Mouse (Mus musculus) forebrain, embryonic 13.5 days (tissue): ENCODE measurements around the gene Npr1. TPM values are rescaled to one million over a fixed set of nuclear protein-coding genes. Genes with fewer than 3 reads are reported as not detected.
A peak's percentile ranks its signal among the peaks of the same experiment; 100 is the strongest.

Experiments
- ATAC-seq: fragments of 200-750 bp; cut with Nextera tagmentation; 2 replicates; pipeline ENCODE4 v1.8.0; 2017
- H3K27ac ChIP-seq: fragments of 300-500 bp; sonication (generic); 2 replicates; pipeline ENCODE4 v1.5.1; 2015; ENCODE audit warnings: inconsistent platforms, mild to moderate bottlenecking, moderate library complexity
- H3K27me3 ChIP-seq: fragments of 300-500 bp; sonication (generic); 2 replicates; pipeline ENCODE4 v1.6.1; 2015; ENCODE audit warnings: mild to moderate bottlenecking, inconsistent platforms
- H3K36me3 ChIP-seq: fragments of 300-500 bp; sonication (generic); 2 replicates; pipeline ENCODE4 v1.6.1; 2015; ENCODE audit warnings: mild to moderate bottlenecking, inconsistent platforms; ENCODE audit not compliant: poor library complexity, severe bottlenecking
- H3K4me1 ChIP-seq: fragments of 300-500 bp; sonication (generic); 2 replicates; pipeline ENCODE4 v1.6.1; 2015; ENCODE audit warnings: inconsistent platforms
- H3K4me2 ChIP-seq: fragments of 300-500 bp; sonication (generic); 2 replicates; pipeline ENCODE4 v1.6.1; 2015; ENCODE audit warnings: inconsistent platforms, mild to moderate bottlenecking, moderate library complexity
- H3K4me3 ChIP-seq: fragments of 300-500 bp; sonication (generic); 2 replicates; pipeline ENCODE4 v1.5.1; 2015; ENCODE audit warnings: mild to moderate bottlenecking, inconsistent platforms
- H3K9ac ChIP-seq: fragments of 300-500 bp; sonication (generic); 2 replicates; pipeline ENCODE4 v1.6.1; 2015; ENCODE audit warnings: mild to moderate bottlenecking, inconsistent platforms
- H3K9me3 ChIP-seq: fragments of 300-500 bp; sonication (generic); replicated peaks from 2 replicates; pipeline ENCODE4 v1.6.1; 2016; ENCODE audit warnings: inconsistent platforms
- whole genome bisulfite sequencing: fragments of 180-500 bp; shearing (Covaris S2); methylation state at CpG from one replicate; pipeline ENCODE4 v1.1.7; 2015; 5-methylcytosine and 5-hydroxymethylcytosine counted together
- polyA plus RNA-seq: library from polyadenylated mRNA; unstranded; fragments of >200 nt; fragmentation: Nextera tagmentation; extraction: Ambion mirVana; gene quantifications from 2 replicates; pipeline ENCODE4 v1.2.1, GENCODE M21; 2015

Gene Npr1
- 2.3 and 2.8 TPM in 2 replicates for polyA plus RNA-seq

DNA sequence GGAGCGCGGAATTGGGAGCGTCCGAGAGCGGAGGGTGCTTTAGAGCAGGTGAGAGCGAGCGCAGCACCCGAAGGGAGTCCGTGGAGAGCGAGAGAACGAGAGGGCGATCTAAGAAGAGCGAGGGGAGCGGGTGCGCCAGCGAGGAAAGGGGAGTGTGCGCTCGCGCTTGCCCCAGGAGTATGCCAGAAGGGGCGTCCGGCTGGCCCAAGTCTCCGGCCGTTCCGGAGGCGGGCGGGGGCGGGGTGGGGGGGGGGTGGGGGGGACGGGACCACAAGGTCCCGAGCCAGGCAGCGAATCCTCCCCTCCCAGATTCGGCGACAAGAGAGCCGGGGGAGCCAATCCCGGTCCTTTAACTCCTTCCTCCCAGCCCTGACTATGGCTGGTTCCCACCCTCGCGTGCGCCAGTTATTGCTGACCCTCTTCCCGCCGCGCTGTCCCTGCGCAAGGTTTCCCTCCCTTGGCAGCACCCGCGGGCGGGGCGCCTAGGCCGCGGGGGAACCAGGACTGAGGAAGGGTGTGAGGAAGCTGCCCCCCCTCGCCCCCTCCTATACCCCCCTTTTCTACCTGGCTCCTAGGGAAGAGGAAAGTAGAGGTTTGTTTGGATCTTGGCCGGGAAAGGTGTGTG is at the start of gene Npr1:
Npr1 (minus strand) TSS at position 181 of the 625 bp plus-strand sequence.
- Histone ChIP-seq H3K27ac (no peak within 1 kb of the TSS), H3K4me3 (peak within 1 kb of the TSS; percentile 54), H3K9me3 (no peaks in the 10 kb centered on the region), H3K4me2 (peak within 1 kb of the TSS; percentile 82), H3K36me3 (no peaks in the 10 kb centered on the region), H3K4me1 (peaks cover 15% of the 10 kb centered on the region), H3K27me3 (peaks cover 58% of the 10 kb centered on the region), H3K9ac (peak within 1 kb of the TSS; percentile 63)
- peak; percentile 68 for ATAC-seq
- 1% methylated on average over 38 of the region's 49 CpGs for whole genome bisulfite sequencing

DNA sequence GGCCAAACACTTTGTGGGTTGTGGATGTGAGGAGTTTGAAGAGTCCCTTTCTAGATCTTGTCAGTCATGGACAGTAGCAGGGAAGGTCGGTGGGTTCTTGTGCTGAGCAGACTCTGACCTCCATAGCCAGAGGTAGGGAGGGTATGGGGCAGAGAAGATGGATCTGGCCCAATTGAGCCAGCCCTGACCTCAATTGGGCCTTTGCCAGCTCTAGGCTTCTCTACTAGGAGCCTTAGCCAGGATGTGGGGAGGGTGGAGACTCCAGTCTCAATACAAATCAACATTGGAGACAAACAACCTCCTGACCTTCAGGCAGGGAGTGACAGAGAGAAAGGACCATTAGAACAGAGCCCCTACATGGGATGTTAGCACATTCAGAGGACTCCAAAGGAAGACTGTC is 49.6 kb upstream of the Npr1 start:
- WGBS: 35% methylated on average over 1 of the region's 1 CpGs
- Histone ChIP-seq H3K9ac (peak overlapping the region; percentile 54; the same call in 1 of the 2 replicates), H3K36me3 (no peaks in the 10 kb centered on the region), H3K4me2 (peak overlapping the region; percentile 66), H3K4me1 (peaks cover 17% of the 10 kb centered on the region), H3K27ac (no peak overlapping the region), H3K9me3 (no peaks in the 10 kb centered on the region), H3K27me3 (peaks cover 36% of the 10 kb centered on the region), H3K4me3 (peak overlapping the region; percentile 38)
- ATAC-seq: no peak

DNA sequence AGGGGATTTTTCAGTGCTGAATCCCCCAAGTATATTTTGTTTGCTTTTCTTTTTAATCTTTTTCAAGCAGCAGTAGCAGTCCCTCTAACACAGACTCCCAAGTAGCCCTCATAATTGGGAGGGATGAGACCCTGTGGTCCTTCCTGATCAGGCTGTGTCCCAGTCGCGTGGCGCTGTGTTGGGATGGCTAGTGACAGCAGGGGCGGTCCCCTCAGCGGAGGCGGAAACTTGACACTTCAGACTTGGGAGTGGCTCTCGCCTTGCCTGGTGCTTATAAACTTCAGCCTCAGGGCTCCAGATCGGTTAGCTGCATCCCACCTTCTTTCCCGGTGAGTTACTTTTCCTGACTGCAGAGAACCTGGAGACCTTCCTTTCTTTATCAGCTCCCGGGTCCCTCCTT is 49.0 kb upstream of the Npr1 start:
- H3K27me3 ChIP-seq: peaks cover 36% of the 10 kb centered on the region

DNA sequence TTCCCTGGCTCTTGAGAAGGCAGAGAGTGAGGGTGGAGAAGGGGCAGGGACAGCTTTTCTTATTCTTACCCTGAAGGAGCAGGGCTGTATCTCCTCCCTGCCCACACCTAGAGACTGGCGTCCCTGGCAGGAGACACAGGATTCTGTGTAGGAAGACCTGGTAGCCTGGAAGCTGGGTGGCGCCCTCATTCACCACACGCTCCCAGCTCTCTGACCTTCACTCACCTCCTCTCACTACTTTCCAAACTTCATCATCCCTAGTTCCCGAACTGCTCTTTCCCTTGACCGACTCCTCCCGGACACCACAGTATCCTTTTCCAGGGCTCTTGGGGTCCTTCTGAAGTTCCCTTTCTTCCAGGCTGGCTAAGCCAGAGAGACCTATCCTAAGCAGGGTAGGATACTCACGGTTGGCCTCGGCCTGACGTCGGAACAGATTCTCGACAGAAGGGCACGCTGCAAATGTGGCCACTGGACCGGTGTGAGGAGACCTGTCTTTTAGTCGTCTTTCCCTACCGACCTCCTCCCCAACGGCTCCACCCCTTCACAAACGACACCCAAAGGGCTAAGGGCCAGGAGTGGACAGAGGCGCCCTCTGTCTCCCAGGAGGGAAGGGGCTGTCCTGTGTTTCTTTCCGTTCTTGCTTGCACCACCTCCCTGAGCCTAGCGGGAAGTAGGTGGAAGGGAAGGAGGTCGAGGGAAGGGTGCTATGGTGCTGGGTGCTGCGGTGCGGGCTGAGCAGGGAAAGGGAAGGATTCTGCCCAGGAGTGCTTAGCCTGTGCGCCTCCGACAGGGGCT is 48.3 kb upstream of the Npr1 start, which contains the start of the genes S100a1 and S100a13:
S100a1 (minus strand) TSS at position 597 of the 795 bp plus-strand sequence.
S100a13 (plus strand) TSS at position 640 of the 795 bp plus-strand sequence.
- no peaks in the 10 kb centered on the region for H3K9me3 ChIP-seq
- H3K4me2 ChIP-seq: peak within 1 kb of the TSS; percentile 66
- peak; percentile 25; the same call in 1 of the 2 replicates for ATAC-seq
- no peak within 1 kb of the TSS for H3K27ac ChIP-seq
- H3K36me3 ChIP-seq: no peaks in the 10 kb centered on the region
- peak within 1 kb of the TSS; percentile 54 for H3K9ac ChIP-seq
- H3K4me3 ChIP-seq: peak within 1 kb of the TSS; percentile 38
- 4% methylated on average over 25 of the region's 25 CpGs for WGBS
- peaks cover 17% of the 10 kb centered on the region for H3K4me1 ChIP-seq
- H3K27me3 ChIP-seq: peaks cover 36% of the 10 kb centered on the region

More for the DNA sequence above, 49.0 kb upstream of the Npr1 start:
- H3K36me3 ChIP-seq: no peaks in the 10 kb centered on the region
- peak overlapping the region; percentile 54 for H3K9ac ChIP-seq
- no peak overlapping the region for H3K27ac ChIP-seq
- peak; percentile 60; the same call in 1 of the 2 replicates for ATAC-seq
- WGBS: 2% methylated on average over 10 of the region's 10 CpGs
- H3K4me1 ChIP-seq: peaks cover 17% of the 10 kb centered on the region
- peak overlapping the region; percentile 66 for H3K4me2 ChIP-seq
- H3K9me3 ChIP-seq: no peaks in the 10 kb centered on the region
- H3K4me3 ChIP-seq: peak overlapping the region; percentile 38

DNA sequence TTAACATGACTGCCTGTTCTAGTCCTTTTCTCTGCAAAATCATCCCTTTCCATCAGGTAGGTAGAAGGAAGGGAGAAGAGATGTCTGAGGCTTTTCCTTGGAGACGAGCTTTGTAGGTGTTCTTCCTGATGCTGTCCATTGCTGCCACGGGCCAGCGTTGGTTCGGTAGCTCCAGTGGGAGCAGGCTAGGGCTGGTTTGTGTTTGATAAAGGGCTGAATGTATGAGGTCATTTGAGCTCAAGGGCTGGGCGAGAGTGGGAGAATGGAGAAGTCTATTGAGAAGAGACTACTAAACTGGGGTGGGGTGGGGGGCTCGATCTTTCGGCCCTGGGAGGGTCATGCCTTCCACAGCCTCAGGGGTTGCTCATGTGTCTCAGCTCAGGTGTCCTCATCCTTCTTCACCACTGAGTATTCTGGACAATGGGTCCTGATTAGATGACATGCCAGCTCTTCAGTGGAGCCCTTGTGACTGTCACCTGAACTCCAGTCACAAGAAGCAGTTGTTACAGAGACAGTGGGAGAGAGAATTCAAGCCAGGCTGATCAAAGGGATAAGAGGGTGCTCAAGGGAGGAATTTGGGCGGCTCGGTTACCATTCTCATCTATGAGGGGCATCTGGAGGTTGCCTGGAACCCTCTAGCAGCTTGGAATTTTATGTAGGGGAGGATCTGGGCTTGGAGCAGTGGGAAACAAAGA is 47.4 kb upstream of the Npr1 start:
- no peaks in the 10 kb centered on the region for H3K9me3 ChIP-seq
- H3K36me3 ChIP-seq: no peaks in the 10 kb centered on the region
- no peak overlapping the region for H3K4me2 ChIP-seq
- ATAC-seq: no peak
- peaks cover 36% of the 10 kb centered on the region for H3K27me3 ChIP-seq
- WGBS: 84% methylated on average over 9 of the region's 9 CpGs
- no peak overlapping the region for H3K4me3 ChIP-seq
- no peak overlapping the region for H3K9ac ChIP-seq
- H3K4me1 ChIP-seq: peaks cover 20% of the 10 kb centered on the region
- no peak overlapping the region for H3K27ac ChIP-seq

DNA sequence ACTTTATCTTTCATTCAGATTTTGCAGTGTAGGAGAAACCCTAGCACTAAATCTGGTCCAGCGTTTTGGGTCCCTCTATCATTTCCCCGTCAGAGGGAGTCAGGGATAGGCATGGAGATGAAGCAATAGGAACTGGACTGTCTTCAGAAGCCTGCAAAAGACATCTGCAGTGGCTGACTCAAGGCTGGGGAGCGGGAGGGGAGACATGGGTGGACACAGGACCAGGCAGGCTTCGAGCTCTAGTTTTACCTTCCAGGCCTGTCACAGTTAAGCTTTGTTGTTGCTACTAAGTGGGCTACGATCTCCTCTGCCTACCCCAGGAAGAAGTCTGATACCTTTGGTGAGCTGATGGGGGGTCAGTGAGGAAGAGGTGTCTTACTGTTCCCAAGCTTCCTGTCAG is 46.6 kb upstream of the Npr1 start:
- Histone ChIP-seq H3K9ac (no peak overlapping the region), H3K27me3 (peaks cover 36% of the 10 kb centered on the region), H3K27ac (no peak overlapping the region), H3K36me3 (peaks cover 4% of the 10 kb centered on the region), H3K4me2 (no peak overlapping the region), H3K4me3 (no peak overlapping the region), H3K9me3 (no peaks in the 10 kb centered on the region), H3K4me1 (peaks cover 28% of the 10 kb centered on the region)
- ATAC-seq: no peak
- 87% methylated on average over 5 of the region's 5 CpGs for WGBS

DNA sequence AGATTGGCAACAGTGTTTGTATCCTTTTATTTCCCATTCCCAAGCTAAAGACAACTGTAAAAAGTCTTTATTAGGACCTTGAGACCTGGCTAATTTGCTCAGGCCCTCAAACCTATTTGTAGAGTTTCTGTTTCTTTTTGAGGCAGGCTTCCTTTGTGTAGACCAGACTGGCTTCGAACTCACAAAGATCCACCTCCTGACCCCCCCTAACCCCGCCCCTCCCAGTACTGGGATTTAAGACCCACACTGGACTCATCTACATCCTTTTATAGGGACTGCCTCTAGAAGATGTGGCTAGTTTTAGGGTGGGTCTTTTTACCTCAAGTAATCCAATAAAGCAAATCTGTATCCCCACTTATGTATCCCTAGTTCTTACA is 44.1 kb upstream of the Npr1 start:
- peak overlapping the region; percentile 93 for H3K27ac ChIP-seq
- H3K27me3 ChIP-seq: peaks cover 24% of the 10 kb centered on the region
- peaks cover 28% of the 10 kb centered on the region for H3K36me3 ChIP-seq
- H3K4me3 ChIP-seq: peak overlapping the region; percentile 94
- peak overlapping the region; percentile 84 for H3K4me2 ChIP-seq
- WGBS: 6% methylated on average over 2 of the region's 2 CpGs
- no peak overlapping the region for H3K9ac ChIP-seq
- H3K4me1 ChIP-seq: peaks cover 26% of the 10 kb centered on the region
- H3K9me3 ChIP-seq: no peaks in the 10 kb centered on the region
- peak; percentile 36 for ATAC-seq

DNA sequence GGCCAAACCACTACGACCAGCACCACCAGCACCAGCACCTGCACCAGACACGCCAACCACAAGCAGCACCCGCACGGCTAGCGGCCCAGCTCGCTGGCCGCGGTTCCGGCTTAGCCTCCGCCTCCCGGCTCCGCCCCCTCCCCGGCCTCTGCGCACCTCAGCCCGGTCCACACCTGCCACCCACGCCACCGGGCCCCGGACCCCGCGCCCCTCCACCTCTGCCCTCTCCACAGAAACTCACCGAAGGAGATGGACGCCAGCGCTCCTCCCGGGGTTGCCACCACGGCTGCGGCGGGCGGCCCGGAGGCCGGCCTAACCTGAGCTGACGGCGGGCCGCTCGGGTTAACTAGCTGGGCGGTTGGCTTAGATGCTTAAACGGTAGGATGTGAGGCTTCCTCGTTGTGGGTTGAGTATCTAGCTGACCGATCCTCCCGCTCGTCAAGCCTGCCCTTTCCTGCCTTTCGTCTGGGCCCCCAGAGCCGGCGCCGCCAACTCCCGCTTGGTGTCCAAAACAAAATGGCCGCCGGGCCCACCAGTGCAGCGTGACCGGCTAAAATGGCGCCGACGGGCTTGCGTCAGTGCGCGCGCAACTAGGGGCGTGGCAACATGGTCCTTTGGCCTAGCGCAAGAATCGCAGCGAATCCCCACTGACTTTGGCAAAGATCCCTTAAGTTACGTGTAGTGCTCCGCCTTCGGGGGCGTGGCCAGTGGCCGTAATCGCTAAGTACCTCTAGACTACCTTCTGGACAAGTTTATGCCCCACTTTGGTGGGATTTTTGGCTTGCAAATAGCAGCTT is 43.5 kb upstream of the Npr1 start, which contains the start of gene Chtop:
Chtop (minus strand) TSS at position 549 of the 797 bp plus-strand sequence.
- Histone ChIP-seq H3K4me2 (peak within 1 kb of the TSS; percentile 84), H3K4me3 (peak within 1 kb of the TSS; percentile 94), H3K27ac (peak within 1 kb of the TSS; percentile 93), H3K9me3 (no peaks in the 10 kb centered on the region), H3K36me3 (peaks cover 34% of the 10 kb centered on the region), H3K4me1 (peaks cover 24% of the 10 kb centered on the region), H3K9ac (peak within 1 kb of the TSS; percentile 99), H3K27me3 (peaks cover 22% of the 10 kb centered on the region)
- ATAC-seq: peak; percentile 92
- 0% methylated on average over 61 of the region's 66 CpGs for WGBS

DNA sequence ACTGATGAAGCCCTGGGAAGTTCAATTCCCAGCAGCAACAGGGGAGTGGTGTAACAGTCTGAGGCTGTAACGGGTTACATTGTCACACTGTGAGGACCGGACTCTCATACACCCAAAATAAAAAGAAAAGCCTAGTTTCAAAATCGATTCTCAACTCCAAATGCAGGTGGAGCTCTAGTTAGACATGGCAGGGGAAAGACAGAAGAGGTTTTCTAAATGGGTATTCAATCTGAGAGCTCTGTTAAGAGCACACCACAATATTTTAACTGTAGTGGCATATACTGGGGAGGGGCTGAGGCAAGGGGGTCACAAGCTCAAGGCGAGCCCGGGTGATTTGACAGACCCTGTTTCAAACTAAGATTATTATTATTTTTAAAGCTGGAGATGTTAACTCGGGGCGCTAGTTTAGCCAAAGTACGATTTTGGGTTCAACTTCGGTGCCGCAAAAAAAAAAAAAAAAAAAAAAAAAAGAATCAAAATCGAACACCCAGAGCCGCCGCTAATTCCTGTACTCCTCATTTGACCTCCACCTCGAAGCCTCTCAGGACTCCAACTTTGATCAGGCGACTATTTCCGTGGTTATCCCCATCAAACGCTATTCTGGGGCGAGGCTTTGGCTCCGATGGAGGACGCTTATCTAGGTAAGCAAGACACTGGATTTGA is 42.8 kb upstream of the Npr1 start:
- Histone ChIP-seq H3K4me2 (peak overlapping the region; percentile 84), H3K36me3 (peaks cover 41% of the 10 kb centered on the region), H3K4me3 (peak overlapping the region; percentile 94), H3K9me3 (no peaks in the 10 kb centered on the region), H3K4me1 (peaks cover 20% of the 10 kb centered on the region), H3K9ac (peak overlapping the region; percentile 99), H3K27me3 (peaks cover 14% of the 10 kb centered on the region), H3K27ac (peak overlapping the region; percentile 93)
- ATAC-seq: no peak
- 4% methylated on average over 20 of the region's 20 CpGs for WGBS

DNA sequence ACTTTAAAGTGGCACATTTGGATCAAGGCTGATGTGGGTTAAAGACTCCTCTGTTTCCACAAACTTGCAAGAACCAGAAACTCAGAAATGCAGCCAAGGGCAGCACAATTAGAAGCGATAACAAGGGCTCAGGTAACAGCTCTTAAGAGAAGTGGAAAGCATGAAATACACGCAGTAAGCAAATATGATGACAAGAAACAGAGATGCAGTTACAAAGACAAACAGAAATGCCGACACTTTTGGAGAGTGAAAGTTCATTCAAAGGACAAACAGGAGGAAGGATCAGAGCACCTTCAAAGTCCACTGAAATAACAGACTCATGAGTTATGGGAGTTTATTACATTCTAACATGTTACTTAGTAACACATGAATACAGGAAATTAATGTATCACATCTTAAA is 40.7 kb upstream of the Npr1 start:
- no peak overlapping the region for H3K9ac ChIP-seq
- no peak for ATAC-seq
- H3K9me3 ChIP-seq: no peaks in the 10 kb centered on the region
- H3K4me3 ChIP-seq: no peak overlapping the region
- peaks cover 20% of the 10 kb centered on the region for H3K4me1 ChIP-seq
- H3K4me2 ChIP-seq: no peak overlapping the region
- H3K36me3 ChIP-seq: peaks cover 62% of the 10 kb centered on the region
- 0 out of 2 replicates have a peak, but pooled peaks cover 4% of the 10 kb centered on the region for H3K27me3 ChIP-seq
- no peak overlapping the region for H3K27ac ChIP-seq
- 95% methylated on average over 3 of the region's 3 CpGs for WGBS

DNA sequence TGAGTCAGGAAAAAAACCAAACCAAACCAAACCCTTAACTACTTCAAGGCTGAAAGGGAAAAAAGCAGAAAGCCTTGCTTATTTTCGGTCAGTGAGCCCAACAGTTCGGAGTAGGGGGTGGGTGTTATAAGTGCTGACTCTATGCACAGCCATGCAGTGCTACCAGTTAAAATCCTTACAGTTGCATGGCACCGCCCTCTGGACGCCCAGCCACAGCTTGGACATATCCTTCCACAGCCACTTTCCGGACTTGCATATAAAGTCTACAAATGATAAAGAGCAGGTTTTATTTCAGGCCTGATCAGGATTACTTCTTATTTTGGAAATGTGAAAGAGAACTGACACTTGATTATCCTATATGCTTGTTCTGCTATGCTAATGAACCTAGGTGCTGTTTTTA is 39.5 kb upstream of the Npr1 start:
- H3K4me1 ChIP-seq: peaks cover 20% of the 10 kb centered on the region
- H3K4me2 ChIP-seq: no peak overlapping the region
- peaks cover 72% of the 10 kb centered on the region for H3K36me3 ChIP-seq
- WGBS: 96% methylated on average over 5 of the region's 5 CpGs
- H3K27ac ChIP-seq: no peak overlapping the region
- no peaks in the 10 kb centered on the region for H3K9me3 ChIP-seq
- no peak for ATAC-seq
- no peak overlapping the region for H3K4me3 ChIP-seq
- no peaks in the 10 kb centered on the region for H3K27me3 ChIP-seq
- H3K9ac ChIP-seq: no peak overlapping the region
